Mouse (Mus musculus) MEL-GATA-1-ER (cell line): Measurements from ENCODE around the gene Isoc2b.
"Not testable (repeated sequence)": the region's sequence is repeated elsewhere in the genome, so short reads cannot be mapped to it uniquely, and the experiment has no call there.

ENCODE experiments used
- DNase-seq: peaks from one replicate; pipeline ENCODE4 v3.0.0-alpha.2; 2012; ENCODE audit warnings: low read depth; ENCODE audit errors: extremely low read depth

The Isoc2b gene

DNA sequence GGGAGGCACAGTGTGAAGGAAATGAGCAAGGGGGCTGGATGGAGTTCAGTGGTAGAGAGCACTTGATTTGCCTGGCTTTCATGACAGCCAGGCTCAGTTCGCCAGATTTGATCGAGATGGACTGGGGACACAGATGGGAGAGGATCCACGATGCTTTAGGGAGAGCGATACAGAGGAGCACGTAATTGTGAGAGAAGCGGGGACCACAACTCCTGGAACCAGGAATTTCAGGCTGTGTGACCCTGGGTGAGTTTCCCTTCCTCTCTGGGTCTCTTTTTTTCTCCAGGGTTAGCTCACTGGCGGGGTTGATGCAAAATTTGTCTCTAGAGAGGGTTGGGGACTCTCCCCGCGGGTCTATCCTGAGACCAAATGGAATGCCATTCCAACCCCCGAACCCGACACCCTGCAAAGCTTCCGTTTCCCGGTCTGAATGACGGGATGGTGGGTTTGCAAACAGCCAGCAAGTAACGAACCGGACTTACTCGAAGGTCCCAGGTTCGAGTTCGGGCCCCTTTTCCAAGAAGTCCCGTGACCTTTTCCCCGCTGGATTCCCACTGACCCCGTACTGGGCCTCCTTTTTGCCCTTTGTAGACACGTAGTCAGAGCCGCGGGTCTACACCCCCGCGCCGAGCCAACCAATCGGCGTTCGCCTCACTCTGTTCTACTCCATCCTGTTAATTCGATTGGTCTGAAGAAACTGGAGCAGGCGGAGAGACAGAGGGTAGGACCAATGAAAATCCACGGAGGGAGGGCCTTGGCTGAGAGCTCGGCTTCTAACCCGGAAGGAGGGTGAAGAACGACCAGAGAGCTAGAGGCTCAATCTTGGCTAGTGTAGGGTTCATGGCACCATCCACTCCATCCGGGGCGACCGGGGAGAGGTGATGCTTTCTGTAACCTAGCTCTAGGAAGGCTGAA lies 4.2 kb downstream of the Isoc2b start:
- peak; percentile 97 for DNase-seq

DNA sequence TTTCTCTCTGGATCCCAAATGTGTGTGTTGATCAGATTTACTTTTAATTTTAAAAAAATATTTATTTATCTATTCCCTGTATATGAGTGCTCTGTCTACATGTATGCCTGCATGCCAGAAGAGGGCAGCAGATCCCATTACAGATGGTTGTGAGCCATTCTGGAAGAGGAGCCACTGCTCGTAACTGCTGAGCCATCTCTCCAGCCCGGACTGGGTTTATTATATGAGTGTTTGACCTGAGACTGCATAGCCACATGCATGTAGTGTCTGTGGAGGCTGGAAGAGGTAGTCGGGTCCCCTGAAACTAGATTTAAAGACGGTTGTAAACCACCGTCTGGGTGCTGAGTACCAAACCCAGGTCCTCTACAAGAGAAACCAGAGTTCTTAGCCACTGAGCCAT lies 5.0 kb downstream of the Isoc2b start:
- DNase-seq = no peak

GRCm38 (mm10) chr7:4864130-4864845 lies 5.8 kb downstream of the Isoc2b start:
- no peak for DNase-seq

GRCm38 (mm10) chr7:4863541-4864080 lies 6.4 kb downstream of the Isoc2b start:
- no peak for DNase-seq

GRCm38 (mm10) chr7:4863041-4863440 lies 7.0 kb downstream of the Isoc2b start:
- no peak for DNase-seq

GRCm38 (mm10) chr7:4860926-4861325 lies 9.1 kb downstream of the Isoc2b start:
- not testable (repeated sequence) for DNase-seq

DNA sequence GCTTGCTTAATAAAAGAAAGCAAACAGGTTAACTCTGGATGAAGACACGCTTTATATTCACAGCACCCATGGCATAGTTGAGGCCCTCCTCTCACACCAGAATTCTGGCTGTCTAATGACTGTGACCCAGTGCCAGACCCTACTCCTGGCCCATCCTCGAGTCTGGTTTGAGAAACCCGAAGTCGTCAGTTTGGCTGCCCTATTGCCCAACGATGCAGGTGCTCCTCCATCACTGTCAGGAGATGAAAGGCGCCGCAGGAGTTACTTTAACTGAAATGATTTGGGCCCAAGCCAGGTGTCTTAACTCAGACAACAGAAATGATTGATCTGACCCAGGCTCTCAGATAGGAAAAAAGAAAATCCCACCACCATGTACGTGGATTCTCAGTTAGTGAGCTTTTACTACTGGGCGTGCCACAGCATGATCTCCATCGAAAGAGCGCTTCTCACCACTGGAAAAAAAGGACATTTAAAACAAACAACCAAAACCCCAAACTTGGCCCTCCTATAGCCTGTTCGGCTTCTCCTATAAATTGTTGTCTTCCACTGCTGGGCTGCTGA lies 10.6 kb downstream of the Isoc2b start:
- DNase-seq = no peak

DNA sequence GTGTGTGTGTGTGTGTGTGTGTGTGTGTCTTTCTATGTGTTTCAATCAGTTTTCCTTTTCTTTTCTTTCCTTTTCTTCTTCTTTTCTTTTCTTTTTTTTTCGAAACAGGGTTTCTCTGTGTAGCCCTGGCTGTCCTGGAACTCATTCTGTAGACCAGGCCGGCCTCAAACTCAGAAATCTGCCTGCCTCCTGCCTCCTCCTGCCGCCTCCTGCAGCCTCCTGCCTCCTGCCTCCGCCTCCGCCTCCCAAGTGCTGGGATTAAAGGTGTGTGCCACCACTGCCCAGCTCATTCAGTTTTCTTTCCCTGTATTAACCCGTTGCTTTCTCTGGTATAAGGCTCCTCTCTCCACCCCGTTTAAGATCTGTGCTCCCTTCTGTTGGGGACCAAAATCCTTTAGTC lies 12.7 kb downstream of the Isoc2b start:
- no peak for DNase-seq

DNA sequence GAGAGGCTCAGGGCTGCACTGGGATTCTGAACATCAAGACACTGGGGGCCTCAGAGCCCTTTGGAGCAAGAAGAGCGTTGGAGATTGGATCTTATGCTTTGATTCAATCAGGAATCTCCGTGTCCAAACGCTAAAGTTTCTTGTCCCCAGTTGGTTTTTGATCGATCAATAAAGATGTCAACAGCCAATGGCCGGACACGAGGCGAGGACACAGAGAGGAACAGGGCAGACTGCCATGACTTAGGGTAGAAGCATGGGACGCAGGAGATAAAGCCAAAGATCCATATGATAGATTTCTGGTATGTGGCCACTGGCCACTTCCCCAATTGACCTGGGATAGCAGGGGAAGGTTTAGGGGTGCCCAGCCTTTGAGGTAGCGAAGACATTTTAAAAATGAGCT lies 13.6 kb downstream of the Isoc2b start:
- no peak for DNase-seq

- no peak for DNase-seq
Measured at GRCm38 (mm10) chr7:4853613-4854012, 16.4 kb downstream of the Isoc2b start.

- no peak for DNase-seq
Measured at GRCm38 (mm10) chr7:4851315-4851688, 18.8 kb downstream of the Isoc2b start.

- no peak for DNase-seq
Measured at GRCm38 (mm10) chr7:4850621-4851314, 19.3 kb downstream of the Isoc2b start.

DNA sequence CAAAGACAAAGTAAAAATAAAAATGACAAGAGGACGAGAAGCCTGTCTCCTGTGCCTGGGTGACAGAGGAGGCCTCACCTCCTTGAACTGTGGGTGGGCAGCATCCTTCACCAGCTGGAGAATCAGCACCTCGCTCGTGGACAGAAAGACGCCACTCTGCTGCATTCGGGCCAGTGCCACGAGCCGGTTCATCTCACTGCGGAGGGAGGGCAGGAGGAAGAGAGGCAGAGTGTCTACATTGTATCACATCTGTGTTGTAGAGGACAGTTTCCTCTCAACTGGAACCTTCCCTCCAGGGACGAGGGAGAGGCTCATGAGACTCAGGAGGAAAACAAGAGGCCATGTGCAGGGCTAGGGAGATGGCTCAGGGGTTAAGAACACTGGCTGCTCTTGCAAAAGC lies 20.7 kb downstream of the Isoc2b start:
- no peak for DNase-seq

DNA sequence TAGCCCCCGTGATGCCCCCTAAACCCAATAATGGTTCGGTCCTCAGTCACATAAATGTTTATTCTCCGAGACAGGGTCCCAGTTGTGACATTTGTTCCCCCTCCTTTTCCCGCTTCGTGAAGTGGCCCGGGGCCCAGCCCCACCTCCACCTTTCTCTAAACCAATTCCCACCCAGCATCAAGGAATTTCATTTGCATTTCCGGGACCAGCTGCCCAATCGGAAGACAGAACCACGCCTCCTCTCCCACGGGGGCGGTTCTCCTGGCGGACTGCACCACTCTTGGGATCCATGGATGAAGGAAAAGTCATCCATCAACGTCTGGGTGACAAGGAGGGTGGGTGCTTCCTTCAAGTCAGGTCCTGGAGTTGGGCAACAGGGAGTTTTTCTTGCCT lies 25.1 kb downstream of the Isoc2b start:
- DNase-seq = no peak

DNA sequence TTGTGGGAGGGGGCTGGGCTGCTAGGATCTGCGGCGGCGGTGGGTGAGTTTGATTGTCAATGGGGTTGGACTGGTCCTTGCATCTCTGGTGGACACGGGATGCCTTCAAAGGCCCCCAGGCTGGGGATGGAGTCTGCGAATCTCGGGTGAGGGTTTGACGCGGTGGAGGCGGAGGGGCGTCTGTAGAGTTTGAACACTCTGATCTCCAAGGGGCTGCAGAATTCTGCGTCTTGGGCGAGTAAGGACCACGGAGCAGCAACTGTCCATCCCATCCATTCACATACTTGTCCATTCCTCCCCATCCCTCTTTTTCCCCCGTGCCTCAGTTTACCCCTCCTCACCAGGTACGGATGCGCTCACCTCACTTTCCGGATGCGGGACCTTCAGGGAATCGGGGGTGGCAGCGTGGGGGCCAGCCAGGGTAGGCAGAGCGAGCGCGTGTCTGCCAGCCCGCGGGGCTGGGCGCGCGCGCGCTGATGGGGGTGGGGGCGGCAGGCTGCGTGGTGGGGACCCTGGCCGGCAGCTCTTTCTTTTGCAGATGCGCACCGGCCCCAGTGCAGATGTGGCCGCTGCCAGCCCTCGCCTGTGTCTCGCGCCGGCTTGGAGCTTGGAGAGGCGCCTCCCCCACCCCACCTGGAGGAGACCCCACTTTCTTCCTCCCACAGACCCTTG lies 25.7 kb downstream of the Isoc2b start, which contains the start of gene Shisa7:
TSS of gene Shisa7 (minus strand) at position 452 of the 672 bp plus-strand sequence.
- DNase-seq = no peak

- no peak for DNase-seq
Measured at GRCm38 (mm10) chr7:4843604-4844244, 26.3 kb downstream of the Isoc2b start.

GRCm38 (mm10) chr7:4842634-4843131 lies 27.4 kb downstream of the Isoc2b start:
- peak; percentile 24 for DNase-seq

GRCm38 (mm10) chr7:4842077-4842476 lies 28.0 kb downstream of the Isoc2b start:
- no peak for DNase-seq

- no peak for DNase-seq
Measured at GRCm38 (mm10) chr7:4837639-4838038, 32.4 kb downstream of the Isoc2b start.

DNA sequence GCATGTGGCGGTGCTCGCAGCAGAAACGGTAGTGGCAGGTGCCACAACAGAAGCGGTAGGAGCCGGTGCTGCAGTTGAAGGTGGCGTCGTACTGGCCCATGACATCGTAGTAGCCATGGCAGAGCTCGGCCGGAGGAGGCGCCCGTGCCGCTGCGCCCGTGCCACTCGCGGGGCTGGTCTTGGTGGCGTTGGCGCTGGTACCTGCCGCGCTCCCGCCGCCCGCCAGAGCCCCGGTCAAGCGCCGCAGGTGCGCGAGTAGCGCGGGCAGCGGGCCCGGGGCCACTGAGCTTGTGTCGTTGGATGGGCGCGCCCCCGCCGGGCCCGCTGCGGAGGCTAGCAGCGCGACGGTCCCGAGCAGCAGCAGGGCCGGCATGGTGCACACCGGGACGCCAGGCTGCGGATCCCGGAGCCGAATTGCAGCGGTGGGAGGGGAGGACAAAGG lies 33.7 kb downstream of the Isoc2b start:
- no peak for DNase-seq
